Mouse (Mus musculus) frontal cortex, adult 2 months (tissue): Measurements from ENCODE around the gene Clip1. TPM values are rescaled to one million over a fixed set of nuclear protein-coding genes. Genes with fewer than 3 reads are reported as not detected.
A peak's percentile ranks its signal among the peaks of the same experiment; 100 is the strongest.

Source experiments
- DNase-seq, 2 experiments: peaks; one replicate each; pipeline ENCODE4 v3.0.0; 2022; ENCODE audit warnings: low spot score in 1 of 2; ENCODE audit errors: extremely low spot score in 1 of 2
- polyA plus RNA-seq: library from polyadenylated mRNA; depleted of rRNA; stranded (reverse); fragments of >200 nt; gene quantifications from 2 replicates; pipeline ENCODE4 v1.2.3, GENCODE M21; 2012

The Clip1 gene
- polyA plus RNA-seq, 1 experiment, result 88.1 TPM

- DNase-seq, result no peak
Observed at GRCm38 (mm10) chr5:123671473-123671820, 13.0 kb downstream of the Clip1 start.

GRCm38 (mm10) chr5:123670800-123671472, 13.5 kb downstream of the Clip1 start:
- no peak for DNase-seq

GRCm38 (mm10) chr5:123669991-123670799, 14.2 kb downstream of the Clip1 start:
- no peak for DNase-seq

GRCm38 (mm10) chr5:123667915-123668314, 16.5 kb downstream of the Clip1 start:
- DNase-seq, result no peak

- no peak for DNase-seq
Observed at GRCm38 (mm10) chr5:123665956-123666355, 18.5 kb downstream of the Clip1 start.

- no peak for DNase-seq
Observed at GRCm38 (mm10) chr5:123664329-123664728, 20.1 kb downstream of the Clip1 start.

GRCm38 (mm10) chr5:123662059-123662458, 22.4 kb downstream of the Clip1 start:
- no peak for DNase-seq

- peak; percentile 36 to 42 for DNase-seq
Observed at GRCm38 (mm10) chr5:123661602-123662001, 22.8 kb downstream of the Clip1 start.

GRCm38 (mm10) chr5:123657651-123658050, 26.8 kb downstream of the Clip1 start:
- no peak for DNase-seq

GRCm38 (mm10) chr5:123654937-123655336, 29.5 kb downstream of the Clip1 start:
- DNase-seq, result no peak

- no peak for DNase-seq
Observed at GRCm38 (mm10) chr5:123653287-123653801, 31.1 kb downstream of the Clip1 start.

GRCm38 (mm10) chr5:123650825-123651224, 33.6 kb downstream of the Clip1 start:
- DNase-seq, result no peak

- no peak for DNase-seq
Observed at GRCm38 (mm10) chr5:123642401-123642800, 42.0 kb downstream of the Clip1 start.

GRCm38 (mm10) chr5:123641259-123641900, 43.0 kb downstream of the Clip1 start:
- no peak for DNase-seq

GRCm38 (mm10) chr5:123640181-123640580, 44.2 kb downstream of the Clip1 start:
- DNase-seq, result no peak

GRCm38 (mm10) chr5:123631210-123631609, 53.2 kb downstream of the Clip1 start:
- no peak for DNase-seq

- peak in 1 of 2 experiments; percentile 81 for DNase-seq
Observed at GRCm38 (mm10) chr5:123626631-123627030, 57.8 kb downstream of the Clip1 start.

GRCm38 (mm10) chr5:123622421-123622820, 62.0 kb downstream of the Clip1 start:
- DNase-seq, result no peak

GRCm38 (mm10) chr5:123618558-123618957, 65.9 kb downstream of the Clip1 start:
- DNase-seq, result peak in 1 of 2 experiments; percentile 63

GRCm38 (mm10) chr5:123614246-123614645, 70.2 kb downstream of the Clip1 start:
- no peak for DNase-seq

GRCm38 (mm10) chr5:123609843-123610242, 74.6 kb downstream of the Clip1 start:
- peak; percentile 77 to 97 for DNase-seq
